Mouse (Mus musculus): ENCODE data around the gene Rad9b.

DNA sequence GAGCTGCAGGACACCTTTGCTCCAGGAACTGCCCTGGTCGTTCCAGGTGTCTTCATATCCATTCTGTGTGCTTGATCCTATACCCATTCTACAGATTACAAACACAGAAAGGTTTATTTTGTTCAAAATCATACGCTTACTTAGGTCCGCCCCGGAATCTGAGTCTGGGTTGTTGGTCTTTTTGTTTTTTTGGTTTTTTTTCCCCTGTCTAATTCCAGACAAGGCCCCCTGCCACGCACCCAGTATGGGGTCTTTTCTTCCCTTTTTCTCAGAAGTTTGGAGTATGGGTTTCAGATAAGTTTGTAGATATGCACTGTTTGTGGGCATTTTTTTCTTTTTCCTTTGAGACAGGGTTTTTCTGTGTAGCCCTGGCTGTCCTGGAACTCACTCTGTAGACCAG, 18.8 kb upstream of the Rad9b start:
- TF ChIP-seq CTCF (IDR thresholded peaks at IDR 0.05; ENCODE audit: low read depth) (no peak), EP300 (IDR thresholded peaks at IDR 0.05; ENCODE audit: low read depth) (no peak)
